Mouse (Mus musculus) layer of hippocampus, postnatal 36 days (tissue): ENCODE data around the gene Srcin1. TPM values are rescaled to one million over a fixed set of nuclear protein-coding genes. Genes with fewer than 3 reads are reported as not detected.
A peak's percentile ranks its signal among the peaks of the same experiment; 100 is the strongest.

Experiments used
- DNase-seq, 2 experiments: peaks; one replicate each; pipeline ENCODE4 v3.0.0; 2022
- total RNA-seq, 2 experiments: library from RNA; stranded (reverse); gene quantifications; 2 replicates each; pipeline ENCODE4 v1.2.3; 2021

The Srcin1 gene
- total RNA-seq, 2 experiments from 2014 or later, result 230 to 247 TPM

GRCm38 (mm10) chr11:97578286-97578685, 2.3 kb upstream of the Srcin1 start:
- no peak for DNase-seq

GRCm38 (mm10) chr11:97575638-97576037, 348 bp downstream of the Srcin1 start:
- DNase-seq, result peak; percentile 77

- peak in 1 of 2 experiments; percentile 67 for DNase-seq
Observed at GRCm38 (mm10) chr11:97575075-97575474, 911 bp downstream of the Srcin1 start.

GRCm38 (mm10) chr11:97574551-97575051, 1.4 kb downstream of the Srcin1 start:
- DNase-seq, result no peak

GRCm38 (mm10) chr11:97573891-97574550, 2.0 kb downstream of the Srcin1 start:
- DNase-seq, result peak; percentile 84

- no peak for DNase-seq
Observed at GRCm38 (mm10) chr11:97572895-97573480, 3.0 kb downstream of the Srcin1 start.

GRCm38 (mm10) chr11:97572089-97572345, 4.0 kb downstream of the Srcin1 start:
- no peak for DNase-seq

GRCm38 (mm10) chr11:97571266-97572088, 4.5 kb downstream of the Srcin1 start:
- no peak for DNase-seq

GRCm38 (mm10) chr11:97570493-97571137, 5.4 kb downstream of the Srcin1 start:
- DNase-seq, result no peak

GRCm38 (mm10) chr11:97569806-97570205, 6.2 kb downstream of the Srcin1 start:
- DNase-seq, result no peak

- no peak for DNase-seq
Observed at GRCm38 (mm10) chr11:97569301-97569724, 6.7 kb downstream of the Srcin1 start.

GRCm38 (mm10) chr11:97568729-97569128, 7.3 kb downstream of the Srcin1 start:
- peak; percentile 74 for DNase-seq

GRCm38 (mm10) chr11:97567480-97567879, 8.5 kb downstream of the Srcin1 start:
- DNase-seq, result peak in 1 of 2 experiments; percentile 1

- DNase-seq, result no peak
Observed at GRCm38 (mm10) chr11:97566551-97566950, 9.4 kb downstream of the Srcin1 start.

- DNase-seq, result no peak
Observed at GRCm38 (mm10) chr11:97563730-97564129, 12.3 kb downstream of the Srcin1 start.

- DNase-seq, result no peak
Observed at GRCm38 (mm10) chr11:97562536-97562935, 13.4 kb downstream of the Srcin1 start.

GRCm38 (mm10) chr11:97560210-97560963, 15.6 kb downstream of the Srcin1 start:
- DNase-seq, result peak; percentile 64 to 67

- no peak for DNase-seq
Observed at GRCm38 (mm10) chr11:97559549-97559948, 16.4 kb downstream of the Srcin1 start.

- DNase-seq, result no peak
Observed at GRCm38 (mm10) chr11:97557885-97558284, 18.1 kb downstream of the Srcin1 start.

GRCm38 (mm10) chr11:97556569-97557408, 19.2 kb downstream of the Srcin1 start:
- peak; percentile 77 for DNase-seq

- DNase-seq, result no peak
Observed at GRCm38 (mm10) chr11:97555144-97555543, 20.8 kb downstream of the Srcin1 start.
